Mouse (Mus musculus): ENCODE results near the gene Flt4. TPM values are rescaled to one million over a fixed set of nuclear protein-coding genes. Genes with fewer than 3 reads are reported as not detected.

The Flt4 gene
- polyA plus RNA-seq, 1 experiment: 9.9 TPM

DNA sequence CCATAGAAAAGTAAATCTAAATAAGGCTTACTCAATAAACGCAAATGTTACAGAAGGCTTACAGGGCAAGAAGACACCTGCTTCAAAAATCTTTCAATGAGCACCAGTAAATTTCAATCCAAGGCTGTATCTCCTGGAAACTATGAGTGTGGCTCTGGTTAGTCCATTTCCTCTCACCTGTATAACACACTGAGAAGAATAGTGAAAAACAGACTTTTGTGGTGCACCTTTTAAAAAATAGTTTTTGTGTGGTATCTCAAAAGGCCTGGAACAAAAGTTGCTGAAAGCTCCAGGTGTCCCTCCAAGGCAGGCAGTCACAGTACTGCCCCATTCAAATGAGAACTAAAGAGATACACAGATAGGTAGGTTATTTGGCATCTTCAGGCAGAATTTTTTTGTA lies 90.0 kb downstream of the Flt4 start:
- Histone ChIP-seq H3K4me3 (ENCODE audit: insufficient read depth, low read depth, low read length) (no peak overlapping the region), H3K4me1 (ENCODE audit: control insufficient read depth, insufficient read depth, low read length) (peaks cover 7% of the 10 kb centered on the region; the same call in 1 of the 2 replicates), H3K27me3 (replicated peaks; ENCODE audit: control insufficient read depth, insufficient read depth, low read length) (no peaks in the 10 kb centered on the region), H3K36me3 (ENCODE audit: control insufficient read depth, insufficient read depth, low read length) (peaks cover 2% of the 10 kb centered on the region), H3K27ac (ENCODE audit: insufficient read depth, low read depth, low read length) (no peak overlapping the region)
- TF ChIP-seq CTCF (conservative IDR thresholded peaks at IDR 0.05; ENCODE audit: insufficient read depth, insufficient read length, low read depth, low read length): no peak
- no peak for TF ChIP-seq POLR2A (IDR thresholded peaks at IDR 0.05; ENCODE audit: low read depth, low read length)
- WGBS: 88% methylated on average over 1 of the region's 1 CpGs
- no peak for DNase-seq

DNA sequence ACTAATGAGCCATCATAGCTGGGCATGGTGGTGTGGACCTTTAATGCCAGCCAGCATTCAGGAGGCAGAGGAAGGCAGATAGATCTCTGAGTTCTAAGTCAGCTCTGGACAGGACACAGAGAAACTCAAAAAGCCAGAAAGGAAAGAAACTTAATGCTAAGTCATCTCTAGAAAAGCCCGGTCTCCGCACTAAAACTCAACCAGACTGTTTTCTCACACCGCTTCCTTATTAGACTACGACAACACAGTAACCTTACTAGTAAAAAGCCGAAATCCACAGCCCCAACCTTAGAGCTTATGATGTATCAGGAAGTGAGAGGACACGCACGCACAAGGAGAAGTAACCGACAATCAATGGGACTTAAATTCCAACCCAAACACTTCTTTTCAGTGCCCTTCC lies 93.0 kb downstream of the Flt4 start:
- TF ChIP-seq POLR2A (IDR thresholded peaks at IDR 0.05; ENCODE audit: low read depth, low read length) (no peak), CTCF (conservative IDR thresholded peaks at IDR 0.05; ENCODE audit: insufficient read depth, insufficient read length, low read depth, low read length) (no peak)
- 95% methylated on average over 8 of the region's 8 CpGs for WGBS
- peaks cover 2% of the 10 kb centered on the region for H3K36me3 ChIP-seq (ENCODE audit: control insufficient read depth, insufficient read depth, low read length)
- no peak overlapping the region for H3K4me3 ChIP-seq (ENCODE audit: insufficient read depth, low read depth, low read length)
- DNase-seq: no peak
- no peaks in the 10 kb centered on the region; the same call in 1 of the 2 replicates for H3K4me1 ChIP-seq (ENCODE audit: control insufficient read depth, insufficient read depth, low read length)
- H3K27me3 ChIP-seq (replicated peaks; ENCODE audit: control insufficient read depth, insufficient read depth, low read length): no peaks in the 10 kb centered on the region
- H3K27ac ChIP-seq (ENCODE audit: insufficient read depth, low read depth, low read length): no peak overlapping the region

Other genes with a start within 250 kb of the Flt4 start
- gene Olfr1389, start 186.2 kb upstream of the Flt4 start, polyA plus RNA-seq (2012; rRNA removed): not detected in 2 replicates
- 0.02 and 0.04 TPM in 2 replicates for gene Olfr1388, start 172.6 kb upstream of the Flt4 start, polyA plus RNA-seq (2012; rRNA removed)
- gene Olfr1387, start 153.9 kb upstream of the Flt4 start, polyA plus RNA-seq (2012; rRNA removed): not detected in 2 replicates
- not detected in 2 replicates for gene Olfr1386, start 144.2 kb upstream of the Flt4 start, polyA plus RNA-seq (2012; rRNA removed)
- gene Olfr1385, start 120.2 kb upstream of the Flt4 start, polyA plus RNA-seq (2012; rRNA removed): not detected in 2 replicates
- not detected in 2 replicates for gene Olfr1384, start 102.5 kb upstream of the Flt4 start, polyA plus RNA-seq (2012; rRNA removed)
- not detected in 2 replicates for gene Olfr1383, start 89.6 kb upstream of the Flt4 start, polyA plus RNA-seq (2012; rRNA removed)
- gene Olfr1382, start 81.0 kb upstream of the Flt4 start, polyA plus RNA-seq (2012; rRNA removed): not detected in 2 replicates
- gene Olfr1381, start 65.8 kb upstream of the Flt4 start, polyA plus RNA-seq (2012; rRNA removed): not detected in 2 replicates
- not detected in 2 replicates for gene Olfr1380, start 52.4 kb upstream of the Flt4 start, polyA plus RNA-seq (2012; rRNA removed)
- not detected in 2 replicates for gene Scgb3a1, start 54.3 kb downstream of the Flt4 start, polyA plus RNA-seq (2012; rRNA removed)
- 10.5 and 14.1 TPM in 2 replicates for gene Cnot6, start 103.5 kb downstream of the Flt4 start, polyA plus RNA-seq (2012; rRNA removed)
- gene Gfpt2, start 184.9 kb downstream of the Flt4 start, polyA plus RNA-seq (2012; rRNA removed): 7.1 and 7.9 TPM in 2 replicates
- 20.0 and 23.0 TPM in 2 replicates for gene Mapk9, start 237.5 kb downstream of the Flt4 start, polyA plus RNA-seq (2012; rRNA removed)